Mouse (Mus musculus) regulatory T cell (primary cell): ENCODE results near the gene Gm20390.

Source experiments
- in situ Hi-C: fragments of 300-600 bp; cut with MboI, MseI; formaldehyde crosslinking; loops from one replicate; pipeline ENCODE4 v1.15.1; 2025; ENCODE audit warnings: high pct_unique_total_duplicates

Gene Gm20390

GRCm38 (mm10) chr11:93968005-93968847, at the start of gene Gm20390, which contains the start of gene Nme1:
TSS of gene Gm20390 (minus strand) at chr11:93968293.
TSS of gene Nme1 (minus strand) at chr11:93968521.
- in situ Hi-C loops: loop anchor here (5.0 to 10.0 kb wide), 3 partner anchors 34 to 347 kb away; no protein-coding TSS in a partner anchor

- in situ Hi-C loops: loop anchor here (5.0 kb wide), 1 partner anchor 36 kb away; the partner anchor contains the start of genes Gm20390 and Nme1
Observed at GRCm38 (mm10) chr11:94003346-94003745, 35.3 kb upstream of the Gm20390 start.

GRCm38 (mm10) chr11:93999276-93999675, 31.2 kb upstream of the Gm20390 start:
- in situ Hi-C loops: no loop called here

- in situ Hi-C loops: no loop called here
Observed at GRCm38 (mm10) chr11:93997141-93997775, 29.2 kb upstream of the Gm20390 start.

GRCm38 (mm10) chr11:93996306-93997140, 28.4 kb upstream of the Gm20390 start:
- in situ Hi-C loops: no loop called here

GRCm38 (mm10) chr11:93995720-93996305, 27.7 kb upstream of the Gm20390 start, which contains the start of gene Spag9:
TSS of gene Spag9 (plus strand) at chr11:93996091.
- in situ Hi-C loops: no loop called here

GRCm38 (mm10) chr11:93995111-93995719, 27.1 kb upstream of the Gm20390 start:
- in situ Hi-C loops: no loop called here

GRCm38 (mm10) chr11:93994531-93994930, 26.4 kb upstream of the Gm20390 start:
- in situ Hi-C loops: no loop called here

GRCm38 (mm10) chr11:93988328-93989062, 20.4 kb upstream of the Gm20390 start:
- in situ Hi-C loops: no loop called here

- in situ Hi-C loops: no loop called here
Observed at GRCm38 (mm10) chr11:93987625-93988327, 19.7 kb upstream of the Gm20390 start.

- in situ Hi-C loops: no loop called here
Observed at GRCm38 (mm10) chr11:93987026-93987425, 18.9 kb upstream of the Gm20390 start.

- in situ Hi-C loops: no loop called here
Observed at GRCm38 (mm10) chr11:93986298-93986697, 18.2 kb upstream of the Gm20390 start.

- in situ Hi-C loops: no loop called here
Observed at GRCm38 (mm10) chr11:93985265-93985664, 17.2 kb upstream of the Gm20390 start.

GRCm38 (mm10) chr11:93984619-93985018, 16.5 kb upstream of the Gm20390 start:
- in situ Hi-C loops: no loop called here

- in situ Hi-C loops: no loop called here
Observed at GRCm38 (mm10) chr11:93979502-93980049, 11.5 kb upstream of the Gm20390 start.

- in situ Hi-C loops: no loop called here
Observed at GRCm38 (mm10) chr11:93972951-93973350, 4.9 kb upstream of the Gm20390 start.

GRCm38 (mm10) chr11:93969799-93970198, 1.7 kb upstream of the Gm20390 start:
- in situ Hi-C loops: loop anchor here (5.0 to 10.0 kb wide), 3 partner anchors 33 to 345 kb away; no protein-coding TSS in a partner anchor

GRCm38 (mm10) chr11:93969171-93969570, 1.1 kb upstream of the Gm20390 start:
- in situ Hi-C loops: loop anchor here (5.0 to 10.0 kb wide), 3 partner anchors 33 to 346 kb away; no protein-coding TSS in a partner anchor

- in situ Hi-C loops: loop anchor here (5.0 to 10.0 kb wide), 3 partner anchors 34 to 346 kb away; no protein-coding TSS in a partner anchor
Observed at GRCm38 (mm10) chr11:93968848-93969128, 695 bp upstream of the Gm20390 start.
